Mouse (Mus musculus) naive thymus-derived CD4-positive, alpha-beta T cell, adult 2 months (primary cell): ENCODE results near the gene Il21r.

ENCODE experiments used
- DNase-seq: peaks from one replicate; pipeline ENCODE4 v3.0.0-alpha.2; 2011; ENCODE audit warnings: low read depth

Il21r gene

DNA sequence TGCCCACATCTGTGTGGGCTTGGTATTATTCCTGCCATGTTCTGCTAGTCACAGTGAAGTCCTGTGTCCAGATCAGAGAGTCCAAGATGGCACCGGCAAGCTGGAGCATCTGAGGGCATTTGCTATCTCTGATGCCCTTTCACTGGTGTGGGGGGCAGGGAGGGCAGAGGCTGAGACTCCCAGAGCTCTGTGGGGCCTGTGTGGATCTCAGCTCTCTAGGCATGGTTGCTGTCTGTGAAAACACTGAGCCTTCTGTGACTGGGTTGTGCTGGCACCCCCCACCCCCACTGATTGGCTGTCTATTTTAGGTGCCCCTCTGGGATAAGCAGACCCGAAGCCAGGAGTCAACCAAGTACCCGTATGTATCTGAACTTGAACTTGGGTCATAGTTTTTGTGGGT lies 28.4 kb upstream of the Il21r start:
- no peak for DNase-seq

DNA sequence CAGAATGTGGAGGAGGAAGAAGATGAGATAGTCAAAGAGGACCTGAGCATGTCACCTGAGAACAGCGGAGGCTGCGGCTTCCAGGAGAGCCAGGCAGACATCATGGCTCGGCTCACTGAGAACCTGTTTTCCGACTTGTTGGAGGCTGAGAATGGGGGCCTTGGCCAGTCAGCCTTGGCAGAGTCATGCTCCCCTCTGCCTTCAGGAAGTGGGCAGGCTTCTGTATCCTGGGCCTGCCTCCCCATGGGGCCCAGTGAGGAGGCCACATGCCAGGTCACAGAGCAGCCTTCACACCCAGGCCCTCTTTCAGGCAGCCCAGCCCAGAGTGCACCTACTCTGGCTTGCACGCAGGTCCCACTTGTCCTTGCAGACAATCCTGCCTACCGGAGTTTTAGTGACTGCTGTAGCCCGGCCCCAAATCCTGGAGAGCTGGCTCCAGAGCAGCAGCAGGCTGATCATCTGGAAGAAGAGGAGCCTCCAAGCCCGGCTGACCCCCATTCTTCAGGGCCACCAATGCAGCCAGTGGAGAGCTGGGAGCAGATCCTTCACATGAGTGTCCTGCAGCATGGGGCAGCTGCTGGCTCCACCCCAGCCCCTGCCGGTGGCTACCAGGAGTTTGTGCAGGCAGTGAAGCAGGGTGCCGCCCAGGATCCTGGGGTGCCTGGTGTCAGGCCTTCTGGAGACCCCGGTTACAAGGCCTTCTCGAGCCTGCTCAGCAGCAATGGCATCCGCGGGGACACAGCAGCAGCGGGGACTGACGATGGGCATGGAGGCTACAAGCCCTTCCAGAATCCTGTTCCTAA lies 27.3 kb upstream of the Il21r start:
- peak; percentile 38 for DNase-seq

DNA sequence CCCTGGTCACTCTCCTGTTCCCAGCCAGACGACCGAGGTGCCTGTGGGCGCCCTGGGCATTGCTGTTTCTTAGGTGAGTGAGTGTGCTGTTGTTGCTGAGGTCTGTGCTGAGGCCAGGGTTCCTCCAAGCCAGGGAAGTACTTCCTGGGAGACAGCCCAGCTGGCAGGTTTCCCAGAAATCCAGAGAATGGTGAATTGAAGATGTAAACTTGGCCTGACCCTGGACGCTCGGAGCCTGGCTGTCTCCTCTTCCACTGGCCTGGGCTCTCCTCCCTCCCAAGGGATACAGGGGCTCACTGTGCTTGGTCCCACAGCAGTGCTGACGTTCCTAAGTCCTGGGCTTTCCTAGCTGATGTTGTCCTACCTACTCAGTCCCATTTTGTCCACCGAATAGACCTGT lies 26.2 kb upstream of the Il21r start:
- no peak for DNase-seq

DNA sequence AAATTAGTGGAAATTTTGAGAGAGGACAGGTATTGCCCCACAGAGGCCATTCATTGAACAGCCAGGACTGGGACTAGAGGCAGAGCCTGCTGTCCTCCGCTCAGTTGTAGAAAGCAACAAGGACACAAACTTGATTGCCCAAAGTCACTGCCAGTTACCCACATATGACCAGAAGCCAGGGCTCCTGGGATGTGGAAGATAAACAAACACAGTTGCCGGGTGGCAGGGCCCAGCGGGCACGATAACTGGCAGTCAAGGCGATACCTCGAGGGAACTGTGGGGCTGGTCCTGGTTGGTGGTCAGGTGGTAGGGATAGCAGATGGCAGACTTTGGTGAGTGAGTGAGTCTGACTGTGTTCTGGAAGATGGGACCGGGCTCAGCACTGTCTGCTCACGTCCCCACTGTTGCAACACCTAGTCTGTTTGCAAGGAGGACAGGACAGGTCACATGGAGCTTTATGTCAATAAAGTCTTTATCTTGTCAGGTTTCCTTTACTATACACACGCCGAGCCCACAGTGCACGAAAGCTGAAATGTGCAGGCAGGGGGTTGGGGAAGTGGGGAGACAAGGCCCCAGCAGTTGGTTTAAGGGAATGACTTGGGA lies 25.6 kb upstream of the Il21r start:
- peak; percentile 31 for DNase-seq

DNA sequence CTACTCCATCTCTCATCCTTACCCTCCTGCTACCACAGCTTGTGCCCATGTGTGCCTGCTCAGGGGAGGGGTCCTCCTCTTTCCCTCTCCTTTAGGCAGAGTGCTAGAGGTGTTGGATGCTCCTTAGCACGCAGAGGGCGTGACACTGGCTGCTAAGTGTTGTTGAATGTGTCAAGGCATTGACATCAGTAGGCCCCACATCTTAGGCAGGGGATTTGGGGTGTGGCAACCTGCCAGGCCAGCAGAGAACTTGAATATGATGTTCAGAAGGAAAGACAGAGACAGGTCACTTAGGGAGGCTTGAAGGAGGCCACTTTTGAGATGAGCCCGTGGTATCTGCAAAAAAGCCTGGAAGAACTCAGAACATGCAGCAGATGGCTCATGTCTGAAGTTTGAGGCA lies 25.1 kb upstream of the Il21r start:
- peak; percentile 61 for DNase-seq

DNA sequence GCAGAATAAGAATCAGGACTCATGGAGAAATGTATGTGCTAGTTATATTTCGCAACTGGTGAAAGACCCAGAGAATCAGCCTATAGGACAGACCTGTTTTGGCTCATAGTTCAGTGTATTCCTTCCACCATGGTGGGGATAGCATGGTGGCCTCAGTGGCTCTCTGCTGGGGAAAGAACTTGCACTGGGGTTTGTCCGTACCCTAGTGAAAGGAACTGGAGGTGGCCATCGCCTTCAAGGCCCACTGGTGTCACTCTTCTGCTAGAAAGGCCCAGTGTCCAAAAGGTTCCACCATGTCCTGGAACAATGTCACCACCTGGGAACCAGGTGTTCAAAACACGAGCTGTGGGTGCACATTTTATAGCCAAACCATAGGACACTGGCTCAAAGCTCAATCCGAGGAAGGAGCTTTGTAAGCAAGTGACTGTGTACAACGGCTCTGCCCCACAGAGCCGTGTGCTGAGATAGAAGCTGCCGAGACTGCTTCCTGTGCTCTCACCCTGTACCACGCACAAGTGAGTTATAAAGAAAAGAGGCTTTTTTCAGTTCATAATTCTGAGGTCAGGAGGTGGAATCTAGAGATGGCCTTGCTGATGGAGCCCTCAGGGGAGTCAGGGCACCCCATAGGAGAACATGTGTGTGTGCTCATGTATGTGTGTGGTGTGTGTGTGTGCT lies 23.5 kb upstream of the Il21r start:
- DNase-seq = peak; percentile 73

DNA sequence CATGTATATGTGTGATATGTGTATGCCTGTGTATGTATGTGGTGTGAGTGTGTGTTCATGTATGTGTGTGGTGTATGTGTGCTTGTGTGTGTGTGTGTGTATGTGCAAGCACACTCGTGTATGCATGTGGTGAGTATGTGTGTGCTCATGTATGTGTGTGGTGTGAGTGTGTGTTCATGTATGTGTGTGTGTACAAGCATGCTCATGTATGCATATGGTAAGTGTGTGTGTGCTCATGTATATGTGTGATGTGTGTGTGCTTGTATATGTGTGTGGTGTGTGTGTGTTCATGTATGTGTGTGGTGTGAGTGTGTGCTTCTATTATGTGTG lies 23.0 kb upstream of the Il21r start:
- no peak for DNase-seq

DNA sequence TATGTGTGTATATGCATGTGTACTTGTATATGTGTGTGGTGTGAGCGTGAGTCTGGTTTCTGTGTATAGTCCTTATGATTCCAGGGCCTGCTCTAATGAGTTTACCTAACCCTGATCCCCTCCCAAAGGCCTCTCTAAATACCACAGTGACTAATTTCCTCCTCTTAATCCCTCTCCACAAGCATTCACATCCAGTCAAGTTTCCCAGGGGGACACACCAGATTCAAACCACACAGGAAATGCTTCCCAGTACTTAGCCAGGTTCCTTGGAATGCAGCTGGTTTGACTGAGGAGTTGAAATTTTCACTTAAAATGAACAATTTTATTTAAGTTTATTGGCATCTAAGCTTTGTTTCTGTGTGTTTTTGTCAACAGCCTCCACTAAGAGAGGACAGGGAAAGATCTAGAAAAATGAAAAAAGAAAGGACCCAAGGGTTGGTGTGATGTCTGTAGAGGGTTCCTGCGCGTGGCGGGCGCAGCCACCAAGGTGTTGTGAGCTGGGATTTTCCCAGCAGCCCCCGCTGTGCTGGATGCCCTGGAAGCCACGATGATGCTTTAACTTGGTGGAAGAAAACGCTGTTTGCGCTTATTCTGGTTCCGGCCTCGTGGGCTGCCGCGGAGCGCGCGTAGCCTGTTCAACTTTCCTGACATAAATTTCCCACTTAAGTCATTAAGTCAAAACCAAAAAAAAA lies 22.5 kb upstream of the Il21r start:
- peak; percentile 55 for DNase-seq

DNA sequence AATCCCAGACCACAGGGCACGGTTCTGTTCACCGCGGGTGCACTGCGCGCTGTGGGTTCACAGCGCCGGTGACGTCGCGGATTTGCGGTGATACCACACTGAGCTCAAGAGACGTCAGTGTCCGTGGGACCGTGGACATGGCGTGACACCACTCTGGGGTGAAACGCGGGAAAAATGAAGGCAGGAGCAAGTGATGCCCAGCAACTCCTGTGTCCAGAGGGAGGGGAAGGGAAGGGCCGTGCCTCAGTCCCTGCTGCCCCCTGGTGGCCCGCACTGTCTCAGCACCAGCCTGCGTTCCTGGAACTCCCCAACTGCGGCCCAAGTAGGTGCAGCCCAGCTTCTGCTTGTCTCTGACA lies 21.9 kb upstream of the Il21r start:
- DNase-seq = peak; percentile 89

DNA sequence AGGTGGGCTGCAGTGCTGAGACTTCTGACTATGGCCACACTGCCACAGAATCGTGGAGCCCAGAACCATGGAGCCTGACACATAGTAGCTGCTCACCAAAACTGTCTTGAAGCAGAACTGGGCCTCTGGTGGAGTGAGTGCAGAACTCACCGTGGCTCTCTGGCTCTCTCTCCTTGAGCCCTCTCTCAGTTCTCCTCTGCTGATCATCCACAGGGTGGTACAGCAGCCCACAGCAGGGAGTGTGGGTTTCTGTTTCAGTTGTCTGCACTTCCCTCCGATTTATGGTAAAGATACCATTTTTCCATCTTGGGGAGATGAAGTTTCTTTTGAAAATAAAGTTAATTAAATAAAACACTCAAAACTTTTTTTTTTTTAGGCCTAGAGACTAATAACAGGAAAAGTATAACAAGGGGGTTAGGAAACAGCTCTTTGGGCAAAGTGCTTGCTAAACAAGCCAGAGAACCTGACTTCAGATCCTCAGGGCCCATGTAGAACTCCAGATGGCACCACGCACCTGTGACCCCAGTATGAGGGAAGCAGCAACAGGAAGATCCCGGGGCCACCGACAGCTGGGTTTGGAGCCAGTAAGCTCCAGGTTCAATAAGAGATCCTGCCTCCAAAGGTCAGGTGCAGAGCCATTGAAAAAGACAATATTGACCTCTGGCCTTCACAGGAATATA lies 19.8 kb upstream of the Il21r start:
- peak; percentile 51 for DNase-seq

DNA sequence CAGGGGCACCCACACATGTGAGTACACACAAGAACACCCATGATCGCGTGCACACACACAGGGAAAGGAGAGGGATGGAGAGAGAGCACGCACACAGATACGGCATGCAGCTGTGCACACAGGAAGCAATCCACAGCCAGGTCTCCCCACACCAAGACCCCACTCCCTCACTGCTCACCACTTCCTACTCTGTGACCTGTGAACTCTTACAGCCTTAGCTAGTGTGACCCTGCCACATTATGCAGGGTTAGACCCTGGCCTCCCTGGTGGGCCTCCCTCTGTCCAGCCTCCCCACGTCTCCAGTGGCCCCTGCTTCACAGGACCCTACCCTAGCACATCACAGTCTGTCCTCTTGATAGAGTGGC lies 19.2 kb upstream of the Il21r start:
- DNase-seq = no peak

DNA sequence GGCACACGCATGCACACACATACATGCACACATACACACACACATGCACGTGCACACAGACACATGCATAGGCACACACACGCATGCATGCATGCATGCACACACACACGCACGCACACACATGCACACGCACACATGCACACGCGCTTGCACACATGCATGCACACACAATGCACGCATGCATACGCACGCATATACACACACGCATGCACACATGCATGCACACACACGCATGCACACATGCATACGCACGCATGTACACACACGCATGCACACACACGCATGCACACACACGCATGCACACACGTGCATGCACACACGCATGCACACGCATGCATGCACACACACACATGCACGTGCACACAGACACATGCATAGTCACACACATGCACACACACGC lies 16.9 kb upstream of the Il21r start:
- DNase-seq = no peak

DNA sequence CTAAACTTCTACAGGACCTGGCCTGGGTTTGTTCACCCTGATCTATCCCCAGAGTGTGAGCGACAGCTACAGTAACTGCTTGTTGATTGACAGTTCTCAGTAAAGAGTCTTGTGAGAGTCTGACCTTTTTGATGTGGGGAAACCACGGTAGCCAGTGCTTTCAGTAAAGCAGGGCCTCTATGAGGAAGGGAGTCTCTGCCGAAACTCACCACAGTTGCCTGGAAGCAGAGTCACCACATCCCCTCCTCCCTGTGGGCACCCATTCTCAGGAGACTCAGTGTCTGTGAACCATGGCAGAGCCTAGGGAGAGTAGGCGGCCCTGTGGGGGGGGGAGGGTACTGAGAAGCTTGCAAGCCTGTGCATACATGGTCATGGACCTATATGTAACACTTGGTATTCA lies 14.5 kb upstream of the Il21r start:
- peak; percentile 90 for DNase-seq

DNA sequence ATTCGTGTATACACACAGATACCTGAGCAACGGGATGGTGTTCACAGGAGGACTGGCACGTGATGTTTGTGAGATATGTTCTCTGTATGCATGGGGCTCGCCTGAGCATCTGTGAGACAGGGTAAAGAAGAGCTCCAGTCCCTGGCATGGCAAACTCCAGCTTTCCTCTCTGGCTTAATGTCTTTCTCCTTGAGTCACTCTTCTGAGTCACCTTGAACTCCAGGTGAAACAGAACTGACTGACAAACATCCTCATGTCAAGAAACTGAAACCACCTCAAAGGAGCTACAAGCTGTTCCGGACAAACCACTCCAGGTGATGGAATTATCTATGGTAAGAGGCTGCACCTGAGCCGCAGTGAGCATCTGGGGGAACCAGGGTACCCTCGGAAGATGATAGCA lies 13.3 kb upstream of the Il21r start:
- peak; percentile 52 for DNase-seq

DNA sequence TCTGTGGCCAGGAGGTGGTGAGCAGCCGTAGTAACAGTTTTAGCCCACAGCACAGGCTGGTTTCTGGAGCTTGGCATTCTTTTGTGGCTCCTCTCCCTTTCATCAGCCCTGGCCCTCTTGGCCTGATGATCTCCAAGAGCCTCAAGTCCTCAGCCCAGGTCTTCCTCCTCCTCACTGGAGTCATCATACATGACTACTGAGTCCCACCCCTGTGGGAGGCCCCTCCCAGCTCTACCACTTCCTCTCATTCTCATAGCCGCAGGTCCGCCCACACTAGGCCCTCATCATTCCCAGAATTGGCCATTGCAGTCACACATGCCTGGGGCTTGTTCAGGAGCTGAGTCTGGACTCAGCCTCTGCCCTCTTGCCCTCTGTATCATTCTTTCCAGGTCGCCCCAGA lies 9.4 kb upstream of the Il21r start:
- peak; percentile 72 for DNase-seq

DNA sequence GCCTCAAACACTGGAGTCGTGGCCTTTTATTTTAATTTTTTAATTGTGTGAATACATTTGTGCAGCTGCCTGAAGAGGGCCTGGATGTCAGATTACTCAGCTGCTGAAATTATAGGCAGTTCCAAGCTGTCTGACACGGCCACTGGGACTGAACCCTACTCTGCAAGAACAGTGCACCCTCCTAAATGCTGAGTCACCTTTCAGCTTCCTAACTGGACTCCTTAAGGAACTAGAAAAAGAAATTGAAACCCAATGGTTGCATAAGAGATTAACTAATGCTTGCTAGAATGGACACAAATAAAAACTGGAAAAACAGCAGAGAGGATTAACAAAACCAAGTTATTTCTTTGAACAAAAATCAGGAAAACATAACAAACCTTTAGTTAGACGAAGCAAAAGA lies 6.8 kb upstream of the Il21r start:
- DNase-seq = no peak

DNA sequence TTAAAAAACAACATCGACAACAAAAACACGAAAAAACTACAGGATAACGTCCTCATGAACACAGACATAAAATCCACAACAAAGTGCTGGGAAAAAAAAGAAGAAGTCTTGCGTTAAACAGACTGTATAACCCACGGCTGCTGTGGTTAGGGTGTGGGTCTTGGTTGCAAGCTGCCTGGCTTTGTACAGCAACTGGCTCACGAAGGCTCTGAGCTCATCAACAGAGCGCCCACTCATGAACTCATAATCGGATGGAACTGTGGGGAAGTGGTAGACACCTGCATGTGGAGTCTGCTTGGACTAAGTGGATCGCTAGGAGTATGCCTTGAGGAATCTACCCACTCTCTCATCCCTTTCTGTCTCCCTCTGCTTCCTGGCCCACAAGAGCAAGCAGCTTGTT lies 6.1 kb upstream of the Il21r start:
- peak; percentile 70 for DNase-seq

DNA sequence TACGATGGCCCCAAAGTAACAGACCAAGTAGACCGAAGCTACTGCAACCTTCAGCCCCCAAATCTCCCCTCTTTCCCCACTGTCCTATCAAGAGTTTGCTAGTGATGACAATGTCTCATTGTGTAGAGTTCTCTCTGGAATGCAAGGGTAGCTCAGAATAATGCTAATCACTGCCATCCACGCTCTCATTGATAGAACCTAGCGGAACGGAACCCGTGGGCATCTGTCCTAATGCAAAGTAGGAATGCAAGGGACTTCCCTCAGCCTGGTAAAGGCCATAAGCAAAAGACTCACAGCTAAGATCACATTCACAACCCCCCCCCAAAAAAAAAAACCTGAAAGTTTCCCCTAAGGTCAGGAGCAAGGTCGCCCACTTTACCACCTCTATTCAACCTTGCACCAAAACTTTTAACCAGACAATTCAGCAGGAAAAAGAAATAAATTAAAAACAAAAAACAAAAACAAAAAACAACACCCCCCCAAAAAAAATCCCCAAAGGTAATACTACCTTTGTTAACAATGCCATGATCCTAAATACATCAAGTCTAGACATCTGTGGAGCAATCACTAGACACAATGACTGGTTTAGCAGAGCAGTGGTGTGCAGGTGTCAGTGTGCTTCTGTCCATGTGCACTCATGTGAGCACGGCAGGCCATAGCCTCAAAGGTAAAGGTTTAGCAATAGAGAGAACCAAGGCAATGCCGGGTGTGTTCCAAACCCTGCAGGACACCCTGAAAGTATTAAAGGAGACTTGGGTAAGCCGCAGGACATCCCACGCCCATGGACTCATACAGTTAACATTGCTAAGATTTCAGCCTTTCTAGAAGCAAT lies 5.5 kb upstream of the Il21r start:
- no peak for DNase-seq

DNA sequence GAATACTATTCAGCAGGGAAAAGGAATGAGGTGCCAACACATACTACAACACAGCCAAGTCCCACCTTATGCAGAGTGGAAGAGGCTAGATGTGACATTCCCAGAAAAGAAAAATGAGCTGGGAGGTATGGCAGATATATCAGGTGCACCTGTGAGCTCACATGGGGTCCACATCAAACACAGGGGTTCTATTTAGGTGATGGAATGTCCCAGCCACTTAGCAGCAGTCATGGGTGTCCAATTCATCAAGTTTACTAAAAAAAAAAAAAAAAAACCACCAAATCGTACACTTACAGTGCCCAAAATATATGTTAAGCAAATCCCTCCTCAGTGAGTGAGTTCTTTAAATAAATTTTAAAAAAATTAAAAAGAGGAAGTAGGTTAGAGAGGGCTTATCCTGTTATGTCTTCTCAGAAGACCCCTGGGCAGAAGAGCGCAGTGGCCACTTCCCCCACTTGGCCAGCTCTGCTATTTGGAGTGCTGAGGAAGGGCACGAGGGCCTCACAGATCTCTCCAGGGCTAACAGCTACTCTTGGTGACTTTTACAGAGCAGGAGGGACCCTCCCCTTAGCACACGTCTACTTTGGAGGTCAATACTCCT lies 3.8 kb upstream of the Il21r start:
- no peak for DNase-seq

DNA sequence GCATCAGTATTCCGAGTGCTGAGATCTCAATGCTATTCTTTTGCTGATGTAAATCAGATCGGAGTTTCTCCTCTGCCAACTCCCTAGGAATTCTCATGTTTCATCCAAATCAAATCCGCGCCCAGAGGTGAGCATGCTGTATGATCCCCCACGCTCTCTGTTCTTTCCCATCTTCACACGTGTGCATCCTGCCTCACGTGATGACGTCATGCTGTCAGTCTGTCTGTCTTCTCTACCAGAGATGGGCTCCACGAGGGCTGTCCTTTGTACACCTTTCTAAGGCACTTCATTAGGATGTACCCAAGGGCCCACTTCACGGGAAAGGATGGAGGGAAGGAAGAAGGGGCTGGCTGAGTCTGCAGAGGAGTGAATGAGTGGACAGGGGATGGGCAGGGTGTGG lies 3.1 kb upstream of the Il21r start:
- peak; percentile 49 for DNase-seq

DNA sequence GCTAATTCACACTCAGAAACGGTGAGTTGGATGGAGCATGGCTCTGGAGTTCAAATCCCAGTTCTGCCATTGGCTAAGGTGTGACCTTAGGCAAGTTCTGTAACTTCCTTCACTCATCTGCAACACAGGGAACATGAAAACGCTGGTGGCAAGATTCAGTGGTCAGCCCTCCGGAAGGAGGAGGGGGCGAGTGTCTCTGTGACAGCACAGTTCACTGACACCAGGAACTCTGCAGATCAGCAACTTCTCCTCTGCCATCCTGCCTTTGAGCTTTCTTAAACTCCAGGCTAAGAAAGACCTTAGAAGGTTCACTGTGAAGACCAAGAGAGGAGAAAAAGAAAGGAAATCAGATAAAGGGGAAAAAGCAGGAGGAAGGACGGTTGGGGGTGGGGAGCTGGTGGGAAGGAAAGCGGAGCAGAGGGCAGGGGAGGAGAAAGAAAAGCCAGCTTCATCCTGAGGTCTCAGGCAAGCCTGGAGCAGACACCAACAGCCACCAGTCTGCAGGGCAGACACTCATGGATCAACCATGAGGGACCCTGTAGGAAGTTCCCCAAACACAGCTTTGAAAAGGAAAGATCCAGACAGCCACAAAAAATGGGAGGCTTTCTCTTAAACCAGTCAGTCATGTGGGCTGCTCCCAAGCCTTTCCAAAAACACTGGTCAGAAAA lies 2.5 kb upstream of the Il21r start:
- DNase-seq = peak; percentile 59
